Mouse (Mus musculus) Patski (cell line): ENCODE measurements around the gene Tmem120b. TPM values are rescaled to one million over a fixed set of nuclear protein-coding genes. Genes with fewer than 3 reads are reported as not detected.

Experiments
- ATAC-seq: fragments of 100-300 bp; one replicate; pipeline ENCODE4 v1.8.0; 2021
- CTCF ChIA-PET: fragments of 350-600 bp; sonication (Branson Sonifier 250); formaldehyde crosslinking; loops from one replicate; lab custom pipeline; 2022; ENCODE audit warnings: inconsistent platforms; lab: Charles Lee
- POLR2A ChIA-PET: fragments of 350-600 bp; sonication (Branson Sonifier 250); formaldehyde crosslinking; loops from one replicate; lab custom pipeline; 2022; ENCODE audit warnings: antibody characterized with exemption, inconsistent platforms; lab: Charles Lee
- DNase-seq: peaks from one replicate; pipeline ENCODE4 v3.0.0-alpha.2; 2011; ENCODE audit warnings: low read depth, low spot score
- H3K27me3 ChIP-seq: fragments of 371-371 bp; one replicate; pipeline ENCODE4 v1.5.1; 2021
- CTCF ChIP-seq: fragments of 100-300 bp; IDR thresholded peaks from one replicate; pipeline ENCODE4 v1.5.1; 2021
- in situ Hi-C: fragments of 300-500 bp; cut with MboI; formaldehyde crosslinking; loops from 3 replicates; pipeline ENCODE4 v1.11.1; 2018; ENCODE audit warnings: low pct_unique_long_range_greater_than_20kb, mixed read lengths
- polyA plus RNA-seq: library from polyadenylated mRNA; unstranded; gene quantifications from one replicate; pipeline ENCODE4 v1.2.3, GENCODE M21; 2021

Gene Tmem120b
- polyA plus RNA-seq, 1 experiment from 2014 or later = 8.1 TPM

- ATAC-seq = no peak
- no peak for TF ChIP-seq CTCF
- no peaks in the 10 kb centered on the region for H3K27me3 ChIP-seq
- in situ Hi-C loops = loop anchor here (10.0 kb wide), 1 partner anchor 57 kb away; the partner anchor contains the start of gene Tmem120b
- DNase-seq = no peak
- ChIA-PET CTCF (interaction anchor here (1.1 to 2.7 kb wide), 3 partner anchors 28 to 58 kb away, joined by 3 to 10 read pairs (median 4); no protein-coding TSS in a partner anchor), POLR2A (interaction anchor here (0.6 kb wide), 1 partner anchor 43 kb away, joined by 4 read pairs; no protein-coding TSS in a partner anchor)
Observed at GRCm38 (mm10) chr5:123122181-123122580, 54.0 kb downstream of the Tmem120b start.

GRCm38 (mm10) chr5:123125105-123125504, 56.9 kb downstream of the Tmem120b start:
- POLR2A ChIA-PET = no interaction called here
- no peak for ATAC-seq

GRCm38 (mm10) chr5:123125638-123126406, 57.6 kb downstream of the Tmem120b start:
- DNase-seq (no peak), ATAC-seq (peak; percentile 60)
- ChIA-PET POLR2A (interaction anchor here (0.6 kb wide), 1 partner anchor 19 kb away, joined by 3 read pairs; no protein-coding TSS in a partner anchor), CTCF (interaction anchor here (1.0 to 6.0 kb wide), 5 partner anchors 9 to 44 kb away, joined by 3 to 39 read pairs (median 5); partner anchors contain the start of gene Psmd9)
- H3K27me3 ChIP-seq = no peaks in the 10 kb centered on the region
- in situ Hi-C loops = loop anchor here (10.0 to 25.0 kb wide), 4 partner anchors 61 to 1386 kb away; partner anchors contain the start of genes Ppp1cc, Pptc7 and Tmem120b
- no peak for TF ChIP-seq CTCF

More at GRCm38 (mm10) chr5:123125105-123125504, 56.9 kb downstream of the Tmem120b start:
- CTCF ChIA-PET = interaction anchor here (1.5 to 6.0 kb wide), 3 partner anchors 9 to 24 kb away, joined by 3 to 39 read pairs (median 4); no protein-coding TSS in a partner anchor
- in situ Hi-C loops = loop anchor here (10.0 to 25.0 kb wide), 4 partner anchors 60 to 1387 kb away; partner anchors contain the start of genes Ppp1cc, Pptc7 and Tmem120b
- no peaks in the 10 kb centered on the region for H3K27me3 ChIP-seq
- DNase-seq = no peak
- TF ChIP-seq CTCF = no peak

GRCm38 (mm10) chr5:123127031-123127430, 58.8 kb downstream of the Tmem120b start:
- in situ Hi-C loops = loop anchor here (10.0 to 25.0 kb wide), 4 partner anchors 62 to 1385 kb away; partner anchors contain the start of genes Ppp1cc, Pptc7 and Tmem120b
- ChIA-PET CTCF (interaction anchor here (1.1 to 6.0 kb wide), 4 partner anchors 22 to 38 kb away, joined by 3 to 39 read pairs (median 14); no protein-coding TSS in a partner anchor), POLR2A (interaction anchor here (0.7 kb wide), 1 partner anchor 18 kb away, joined by 3 read pairs; no protein-coding TSS in a partner anchor)
- ATAC-seq = no peak
- no peak for DNase-seq
- no peak for TF ChIP-seq CTCF
- H3K27me3 ChIP-seq = no peaks in the 10 kb centered on the region

- ChIA-PET CTCF (interaction anchor here (0.9 to 6.0 kb wide), 5 partner anchors 10 to 43 kb away, joined by 3 to 39 read pairs (median 5); no protein-coding TSS in a partner anchor), POLR2A (interaction anchor here (1.3 kb wide), 1 partner anchor 20 kb away, joined by 3 read pairs; no protein-coding TSS in a partner anchor)
- H3K27me3 ChIP-seq = no peaks in the 10 kb centered on the region
- ATAC-seq (no peak), DNase-seq (no peak)
- in situ Hi-C loops = loop anchor here (10.0 to 25.0 kb wide), 4 partner anchors 64 to 1384 kb away; partner anchors contain the start of genes Ppp1cc, Pptc7 and Tmem120b
- no peak for TF ChIP-seq CTCF
Observed at GRCm38 (mm10) chr5:123128426-123129169, 60.4 kb downstream of the Tmem120b start.

- DNase-seq (no peak), ATAC-seq (no peak)
- H3K27me3 ChIP-seq = no peaks in the 10 kb centered on the region
- CTCF ChIA-PET = interaction anchor here (0.9 to 6.0 kb wide), 6 partner anchors 11 to 42 kb away, joined by 3 to 39 read pairs (median 4); no protein-coding TSS in a partner anchor
- in situ Hi-C loops = loop anchor here (10.0 to 25.0 kb wide), 4 partner anchors 64 to 1383 kb away; partner anchors contain the start of genes Ppp1cc, Pptc7 and Tmem120b
- TF ChIP-seq CTCF = no peak
- POLR2A ChIA-PET = interaction anchor here (1.3 kb wide), 1 partner anchor 20 kb away, joined by 3 read pairs; no protein-coding TSS in a partner anchor
Observed at GRCm38 (mm10) chr5:123129170-123129757, 61.0 kb downstream of the Tmem120b start.

- in situ Hi-C loops = loop anchor here (25.0 kb wide), 3 partner anchors 843 to 1382 kb away; partner anchors contain the start of genes Ppp1cc and Pptc7
- POLR2A ChIA-PET = interaction anchor here (1.0 kb wide), 1 partner anchor 19 kb away, joined by 3 read pairs; no protein-coding TSS in a partner anchor
- TF ChIP-seq CTCF = no peak
- no peak for DNase-seq
- no peaks in the 10 kb centered on the region for H3K27me3 ChIP-seq
- CTCF ChIA-PET = interaction anchor here (1.2 to 6.0 kb wide), 4 partner anchors 19 to 42 kb away, joined by 3 to 39 read pairs (median 14); no protein-coding TSS in a partner anchor
- ATAC-seq = no peak
Observed at GRCm38 (mm10) chr5:123130030-123130813, 62.0 kb downstream of the Tmem120b start.

GRCm38 (mm10) chr5:123130814-123131148, 62.6 kb downstream of the Tmem120b start:
- in situ Hi-C loops = loop anchor here (25.0 kb wide), 3 partner anchors 843 to 1382 kb away; partner anchors contain the start of genes Ppp1cc and Pptc7
- ChIA-PET CTCF (interaction anchor here (6.2 to 7.7 kb wide), 2 partner anchors 18 to 25 kb away, joined by 69 to 173 read pairs; no protein-coding TSS in a partner anchor), POLR2A (no interaction called here)
- ATAC-seq (no peak), DNase-seq (no peak)
- H3K27me3 ChIP-seq = no peaks in the 10 kb centered on the region
- no peak for TF ChIP-seq CTCF
